Mouse (Mus musculus): ENCODE data around the gene Sh3glb2.

Gene Sh3glb2

DNA sequence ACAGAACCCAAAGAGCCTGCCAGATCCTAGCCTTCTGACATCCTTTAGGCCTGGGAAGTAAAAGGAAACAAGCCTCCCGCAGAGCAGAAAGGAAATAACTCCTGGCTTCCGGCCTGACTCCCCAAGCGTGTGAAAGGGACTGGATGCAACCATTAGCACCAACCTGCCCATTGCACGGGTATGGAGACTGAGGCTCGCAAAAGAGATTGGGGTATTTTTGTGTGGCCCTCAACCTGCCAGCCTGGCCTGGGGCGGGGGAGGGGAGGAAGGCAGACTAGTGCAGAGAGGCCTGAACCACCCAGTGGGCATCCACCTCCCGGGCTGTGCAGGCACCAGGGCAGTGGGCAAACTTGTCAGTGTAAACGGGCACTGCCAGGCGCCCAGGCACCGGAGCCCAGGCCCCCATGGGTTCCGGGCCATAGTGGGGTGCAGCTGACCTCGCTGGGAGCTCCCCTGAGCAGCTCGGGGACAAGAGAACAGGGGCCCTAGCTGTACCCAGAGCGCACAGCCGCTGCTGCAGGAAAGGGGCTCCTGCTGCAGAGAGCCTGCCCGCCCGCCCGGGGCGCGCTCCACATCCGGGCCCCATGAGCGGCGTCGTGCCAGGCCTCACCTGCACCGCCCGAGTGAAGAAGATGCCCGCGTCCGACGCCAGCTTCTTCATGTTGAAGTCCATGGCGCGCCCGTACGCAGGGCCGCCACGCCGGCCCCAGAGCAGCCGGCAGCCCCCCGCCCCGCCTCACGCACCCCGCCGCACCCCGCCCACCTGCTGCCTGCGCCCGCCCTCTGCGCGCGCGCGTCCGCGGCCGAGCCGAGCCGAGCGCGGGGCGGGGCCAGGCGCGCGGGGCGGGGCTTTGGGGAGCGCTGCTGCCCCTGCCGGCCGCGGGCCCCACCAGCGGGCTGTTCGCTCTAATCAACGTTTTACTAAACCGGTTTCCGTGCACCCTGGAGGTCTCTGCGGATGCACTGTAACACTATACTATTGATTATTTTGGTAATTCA, at the start of gene Sh3glb2:
Sh3glb2 (minus strand) TSS at position 805 of the 999 bp plus-strand sequence.
- DNase-seq: peak; percentile 93 to 94

DNA sequence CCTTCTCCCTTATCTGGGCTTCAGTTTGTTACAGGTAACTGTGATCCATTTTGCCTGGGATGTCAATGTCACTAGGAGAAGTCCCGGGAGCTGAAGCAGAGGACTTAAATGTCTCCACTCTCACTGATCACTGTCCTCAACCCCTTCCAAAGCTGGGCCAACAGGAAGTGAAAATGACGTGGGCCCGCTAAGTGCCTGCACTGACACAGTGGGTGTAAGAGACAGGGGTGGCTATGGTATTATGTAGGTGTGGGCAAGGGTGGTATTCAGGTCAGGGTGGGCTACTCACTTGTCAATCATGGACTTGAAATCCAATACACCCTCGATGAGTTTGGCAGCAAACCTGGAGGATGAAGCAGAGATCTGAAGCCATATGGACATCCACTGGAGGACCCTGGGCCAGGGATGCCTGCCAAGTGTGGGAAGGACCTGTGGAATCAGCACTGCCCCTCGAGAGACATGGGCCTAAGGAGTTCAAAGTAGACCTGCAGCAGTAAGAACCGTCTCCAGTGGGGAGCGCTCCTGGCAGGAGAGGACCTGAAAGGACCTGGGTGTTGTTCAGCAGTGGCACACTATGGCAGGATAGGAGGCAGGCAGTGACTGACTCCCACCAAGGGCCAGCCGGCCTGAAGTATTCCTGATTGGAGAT, 49.4 kb upstream of the Sh3glb2 start:
- no peak for DNase-seq

DNA sequence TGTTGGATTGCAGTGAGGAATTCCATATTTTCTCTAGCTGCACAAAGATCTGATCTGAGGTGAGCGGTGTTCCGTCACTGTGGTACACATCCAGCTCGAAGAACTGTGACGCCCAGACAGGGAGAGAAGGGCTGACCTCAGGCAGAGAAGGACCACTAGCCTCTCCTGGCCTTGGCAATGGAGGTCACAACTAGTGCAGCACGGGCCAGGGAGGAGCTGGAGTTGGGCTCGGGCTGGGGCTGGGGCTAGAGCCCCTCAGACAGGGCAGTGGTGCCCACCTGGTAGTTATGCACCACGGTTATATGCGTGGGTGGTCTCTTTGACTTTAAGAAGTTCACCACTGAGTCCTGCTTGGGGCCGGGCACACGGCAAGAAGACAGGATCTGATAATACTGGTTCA, 48.6 kb upstream of the Sh3glb2 start:
- no peak for DNase-seq

DNA sequence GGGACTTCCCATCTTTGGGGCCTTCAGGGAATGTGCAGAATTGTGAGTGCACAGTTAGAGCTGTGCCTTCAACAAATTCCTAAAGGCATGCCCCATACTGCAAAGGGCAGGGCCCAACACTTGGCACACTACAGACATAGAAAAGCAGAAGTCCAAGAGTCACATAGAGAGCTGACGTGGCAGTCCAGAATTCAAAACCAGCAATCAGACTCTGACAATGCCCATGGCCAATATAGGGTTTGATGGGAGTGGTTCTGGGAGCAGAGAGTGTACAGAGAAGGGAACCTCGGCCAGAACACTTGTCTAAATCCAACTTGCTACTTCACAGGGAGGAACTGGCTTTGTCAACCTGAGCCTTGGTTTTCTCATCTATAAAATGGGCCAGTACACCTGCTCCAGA, 48.1 kb upstream of the Sh3glb2 start:
- no peak for DNase-seq

DNA sequence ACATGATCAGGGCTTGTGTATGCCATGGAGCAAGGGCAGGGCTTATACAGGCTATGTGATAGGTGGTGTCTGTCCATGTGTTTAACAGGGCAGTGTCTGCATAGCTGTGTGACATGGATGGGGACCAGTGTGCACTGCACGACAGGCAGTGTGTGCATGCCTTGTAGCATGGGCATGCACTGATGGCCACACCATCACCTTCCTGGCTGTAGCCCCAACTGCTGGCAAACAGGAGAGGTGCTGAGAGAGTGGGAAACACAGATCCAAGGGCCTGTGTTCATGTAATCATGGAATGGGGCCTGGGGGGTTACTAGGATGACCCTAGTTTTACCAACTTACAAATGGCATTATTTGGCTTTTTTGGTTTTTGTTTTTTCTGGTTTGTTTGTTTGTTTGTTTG, 44.7 kb upstream of the Sh3glb2 start:
- DNase-seq: peak; percentile 52 to 64

DNA sequence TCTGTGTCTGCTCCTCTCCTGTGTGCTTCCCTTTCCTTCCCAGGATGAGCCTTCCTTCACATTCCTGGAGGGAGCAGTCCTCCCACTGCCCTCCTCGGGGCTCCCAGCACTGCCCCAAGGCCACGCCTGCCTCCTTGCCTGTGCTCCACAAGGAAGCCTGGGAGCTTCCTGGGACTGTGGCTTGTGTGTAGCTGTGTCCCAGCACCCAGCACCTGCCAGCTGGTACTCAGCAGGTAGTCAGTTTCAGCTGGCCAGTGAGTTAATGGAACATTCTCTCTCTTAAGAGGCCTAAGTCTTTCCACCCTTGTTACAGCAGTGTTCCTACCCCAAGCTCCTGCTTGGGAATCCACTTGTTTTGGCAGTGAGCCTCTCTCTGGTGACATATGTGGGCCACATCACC, 43.7 kb upstream of the Sh3glb2 start:
- DNase-seq: peak; percentile 40 to 47

DNA sequence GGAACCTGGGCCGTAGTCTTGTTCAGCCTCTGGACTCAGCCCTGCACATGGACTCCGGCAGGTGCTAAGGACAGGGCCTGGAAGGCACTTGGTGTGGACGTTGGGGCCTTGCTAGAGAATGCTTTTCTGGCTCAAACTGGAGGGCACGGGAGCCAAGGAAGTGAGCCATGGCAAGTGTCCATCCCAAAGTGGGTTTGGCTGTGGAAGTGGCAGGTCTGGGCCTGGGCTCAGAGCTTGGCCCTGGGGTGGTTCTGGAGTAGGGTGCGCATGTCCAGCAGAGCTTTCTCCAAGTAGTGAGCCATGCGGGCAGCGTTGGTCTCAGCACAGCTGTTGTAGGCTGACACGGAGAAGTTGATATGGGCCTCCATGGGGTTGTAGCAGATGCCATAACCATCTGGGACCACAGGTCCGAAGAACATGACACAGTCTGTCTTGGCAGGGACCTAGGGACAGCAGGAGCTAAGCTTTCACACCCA, 43.3 kb upstream of the Sh3glb2 start:
- peak; percentile 68 to 79 for DNase-seq

DNA sequence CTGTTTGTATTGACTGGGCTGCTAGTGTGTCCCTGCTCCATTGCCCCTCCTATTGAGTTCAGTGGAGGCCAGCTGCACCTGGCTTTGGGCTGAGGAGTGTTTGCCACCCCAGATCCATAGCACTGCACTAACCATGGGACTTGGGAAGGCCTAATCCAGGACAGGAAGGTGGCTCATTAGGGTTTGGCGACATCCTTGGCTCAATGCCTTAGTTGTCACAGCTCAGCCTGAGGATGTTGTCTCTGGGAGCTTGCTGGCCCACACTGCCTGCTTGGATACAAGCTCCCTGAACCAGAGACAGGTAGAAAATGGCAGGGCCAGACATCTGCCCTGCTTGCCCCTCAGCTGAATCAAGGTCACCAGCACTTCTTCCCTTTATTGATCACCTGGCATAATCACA, 42.4 kb upstream of the Sh3glb2 start:
- DNase-seq: no peak

DNA sequence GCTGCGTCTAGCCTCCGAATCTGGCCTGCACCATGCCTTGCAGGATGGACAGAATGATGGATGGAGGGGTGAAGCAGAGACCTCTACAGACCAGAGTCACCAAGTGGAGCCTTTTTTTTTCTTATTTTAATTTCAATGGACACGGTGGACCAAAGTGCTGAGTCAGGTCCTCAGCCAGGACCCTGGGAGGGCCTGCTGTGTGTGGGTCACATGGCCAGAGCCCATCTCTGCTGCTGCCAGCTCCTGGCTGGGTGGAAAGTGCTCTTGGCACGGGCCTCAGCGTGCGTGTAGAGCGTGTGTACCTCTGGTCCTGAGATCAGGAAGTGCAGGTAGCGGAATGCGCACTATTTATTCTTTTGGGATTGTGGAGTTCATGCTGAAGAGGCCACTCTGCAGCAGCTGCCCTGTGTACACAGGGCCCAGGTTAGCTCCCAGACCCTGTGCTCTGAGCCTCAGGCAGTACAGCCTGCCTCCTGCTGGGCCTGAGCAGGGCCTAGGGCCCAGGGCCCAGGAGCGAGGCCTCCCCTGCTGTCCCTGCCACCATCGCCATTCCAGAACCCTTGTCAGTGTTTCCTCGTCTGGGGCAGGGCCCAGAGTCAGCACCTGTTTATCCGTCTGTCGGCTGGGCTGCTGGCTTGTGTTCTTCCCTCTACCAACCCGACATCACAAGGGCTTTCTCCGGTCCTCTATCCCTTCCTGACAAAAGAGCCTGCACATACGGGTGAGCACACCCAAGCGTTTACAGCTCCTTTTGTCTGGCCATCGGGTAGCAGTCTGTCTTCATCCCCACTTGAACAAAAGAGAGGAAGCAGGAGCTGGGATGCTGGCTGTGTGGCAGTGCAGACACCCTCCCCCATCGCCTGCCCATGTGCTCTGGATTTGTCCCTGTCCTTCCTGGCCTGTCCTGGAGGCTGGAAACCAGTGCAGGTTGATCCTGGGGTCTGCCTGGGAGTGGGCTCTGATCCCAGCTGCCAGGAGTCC, 40.3 kb upstream of the Sh3glb2 start:
- peak; percentile 62 to 77 for DNase-seq

DNA sequence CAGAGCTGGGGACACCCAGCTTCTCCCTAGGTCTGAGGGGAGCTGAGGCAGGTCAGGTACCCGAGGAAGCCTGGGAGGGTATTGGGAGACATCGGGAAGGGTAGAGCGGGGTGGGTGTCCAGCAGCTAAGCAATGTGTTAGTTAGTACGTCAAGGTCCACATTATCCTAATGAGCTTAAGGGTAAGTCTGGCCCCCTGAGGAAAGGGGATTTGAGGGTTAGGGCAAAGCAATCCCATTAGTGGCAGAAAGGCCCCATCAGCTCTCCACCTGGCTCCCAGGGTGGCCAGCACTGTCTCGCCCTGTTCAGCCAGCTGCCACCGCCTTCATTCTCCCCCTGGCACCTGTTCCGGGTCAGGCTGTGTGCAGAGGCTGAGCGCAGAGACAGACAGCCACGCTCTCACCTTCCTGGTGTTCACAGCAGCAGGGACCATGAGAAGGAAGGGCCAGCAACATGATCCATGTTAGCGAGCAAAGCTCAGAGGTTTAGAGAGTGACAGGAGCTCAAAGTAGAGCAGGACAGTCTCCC, 38.9 kb upstream of the Sh3glb2 start:
- DNase-seq: no peak

DNA sequence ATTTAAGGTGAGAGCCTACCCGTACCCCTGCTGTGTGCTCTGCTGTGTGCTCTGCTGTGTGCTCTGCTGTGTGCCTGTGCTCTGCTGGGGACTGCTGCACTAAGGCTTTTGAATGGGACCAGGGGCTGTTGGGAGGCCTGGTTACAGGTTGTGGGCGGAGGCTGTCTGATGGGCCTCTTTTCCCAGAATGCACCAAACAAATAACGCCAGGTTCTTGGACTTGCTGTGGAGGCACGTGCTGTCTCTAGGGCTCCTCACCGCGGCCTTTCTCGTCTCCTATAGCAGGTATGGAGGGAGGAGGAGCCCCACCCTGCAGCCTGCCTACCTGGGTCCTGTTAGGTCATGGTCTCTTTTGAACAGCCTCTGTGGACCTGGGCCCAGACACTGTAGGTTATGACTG, 37.1 kb upstream of the Sh3glb2 start:
- DNase-seq: no peak

DNA sequence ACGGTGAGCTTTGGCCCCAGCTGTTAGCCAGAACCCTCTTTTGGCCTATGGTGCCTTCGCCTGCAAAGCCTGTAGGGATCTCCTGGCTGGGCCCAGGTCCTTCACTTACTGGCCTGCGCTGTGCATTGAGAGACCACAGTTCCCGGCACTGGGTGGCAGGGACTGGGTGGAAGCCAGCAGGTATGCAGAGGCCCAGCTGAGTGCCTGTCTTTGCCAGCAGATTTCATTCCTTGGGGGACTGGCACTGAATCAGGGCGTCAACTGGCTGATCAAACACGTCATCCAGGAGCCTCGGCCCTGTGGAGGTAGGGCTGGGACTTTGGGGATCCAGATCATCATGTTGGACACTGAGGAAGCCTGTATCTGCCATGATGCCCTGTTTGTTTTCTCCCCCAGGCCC, 36.6 kb upstream of the Sh3glb2 start:
- no peak for DNase-seq

DNA sequence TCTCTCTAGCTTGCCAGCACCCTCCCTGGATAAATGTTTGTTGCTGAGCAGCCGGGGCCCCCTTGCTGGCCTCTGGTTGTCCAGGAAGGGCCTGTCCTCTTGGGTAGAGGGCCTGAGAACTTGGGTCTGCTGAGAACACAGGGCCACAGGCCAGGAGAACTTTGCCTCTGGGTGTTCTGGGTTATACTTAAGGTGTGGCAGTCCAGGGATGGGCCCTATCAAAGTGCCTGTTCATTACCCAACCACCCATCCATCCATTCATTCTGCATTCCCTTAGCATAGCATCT, 34.2 kb upstream of the Sh3glb2 start:
- DNase-seq: no peak

DNA sequence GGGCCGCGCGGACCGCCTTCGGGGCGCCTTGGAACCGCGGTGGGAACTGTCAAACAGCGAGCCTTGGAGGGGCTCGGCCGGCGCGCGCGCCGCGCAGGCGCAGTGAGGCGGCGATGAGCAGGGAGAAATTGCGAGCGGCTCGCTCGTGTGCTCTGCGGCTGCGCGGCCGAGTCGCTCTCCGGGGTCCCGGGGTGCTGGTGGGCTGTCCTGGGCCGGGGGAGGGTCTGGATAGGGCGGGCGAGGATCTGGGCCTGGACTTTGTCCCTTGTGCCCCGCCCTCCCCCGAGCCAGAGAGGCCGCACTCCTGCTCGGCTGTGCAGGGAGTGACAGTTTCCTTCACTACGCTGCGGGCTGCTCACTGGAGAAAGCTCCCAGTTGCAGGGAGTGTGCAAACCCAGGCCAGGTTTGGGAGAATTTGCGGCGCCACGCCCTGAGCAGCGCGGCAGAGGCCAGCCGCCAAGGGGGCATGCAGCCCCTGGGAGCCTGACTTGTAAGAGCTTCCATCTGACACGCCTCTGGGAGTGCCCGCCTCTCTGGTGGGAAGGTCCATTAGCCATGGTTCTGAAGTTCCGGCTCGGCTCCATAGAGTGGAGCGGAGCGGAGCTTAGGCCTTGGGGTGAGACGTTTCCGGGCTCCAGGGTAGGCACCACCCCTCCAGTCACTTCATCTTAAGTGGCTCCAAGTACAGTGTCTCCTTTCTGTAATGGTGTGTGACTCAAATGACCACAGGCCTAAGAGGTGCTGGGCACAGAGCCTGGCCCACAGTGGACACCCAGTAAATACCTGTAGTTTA, 33.6 kb upstream of the Sh3glb2 start:
- peak; percentile 88 to 90 for DNase-seq

DNA sequence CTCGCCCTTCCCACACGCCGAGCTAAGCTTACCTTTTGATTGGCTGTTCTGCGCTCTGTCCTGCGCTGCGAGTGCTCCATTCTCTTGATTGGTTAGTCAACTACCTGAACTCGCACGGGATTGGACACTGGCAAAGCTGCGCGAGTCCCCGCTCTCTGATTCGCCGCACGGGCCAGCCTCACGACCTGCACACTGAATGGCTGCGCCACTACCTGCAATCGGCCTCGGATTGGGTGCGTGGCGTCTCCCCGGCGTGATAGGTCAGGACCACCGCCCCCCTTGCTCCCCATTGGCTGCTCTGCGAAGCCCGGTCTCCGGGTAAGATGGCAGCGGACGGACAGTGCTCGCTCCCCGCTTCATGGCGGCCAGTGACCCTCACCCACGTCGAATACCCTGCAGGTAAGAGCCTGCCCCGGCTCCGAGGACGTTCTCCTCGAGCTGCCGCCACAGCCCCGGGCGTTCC, 33.0 kb upstream of the Sh3glb2 start, which contains the start of gene Dolpp1:
Dolpp1 (plus strand) TSS at position 141 of the 463 bp plus-strand sequence.
- DNase-seq: peak; percentile 97

DNA sequence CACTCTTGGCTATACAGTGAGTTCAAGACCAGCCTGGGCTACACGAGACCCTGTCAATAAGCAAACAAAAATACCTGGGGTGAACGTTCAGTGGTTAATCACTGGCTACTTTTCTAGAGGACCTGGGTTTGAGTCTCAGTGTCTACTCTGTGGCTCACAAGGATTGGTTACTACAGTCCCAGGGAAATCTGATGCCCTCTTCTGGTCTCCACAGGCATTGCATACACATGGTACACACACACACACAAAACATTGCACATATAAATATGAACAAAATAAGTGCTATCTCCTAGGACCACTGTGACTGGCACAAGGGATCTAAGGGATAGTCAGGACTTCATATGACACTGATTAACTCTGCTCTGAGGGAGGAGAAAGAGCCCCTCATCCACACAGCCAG, 29.9 kb upstream of the Sh3glb2 start:
- no peak for DNase-seq

DNA sequence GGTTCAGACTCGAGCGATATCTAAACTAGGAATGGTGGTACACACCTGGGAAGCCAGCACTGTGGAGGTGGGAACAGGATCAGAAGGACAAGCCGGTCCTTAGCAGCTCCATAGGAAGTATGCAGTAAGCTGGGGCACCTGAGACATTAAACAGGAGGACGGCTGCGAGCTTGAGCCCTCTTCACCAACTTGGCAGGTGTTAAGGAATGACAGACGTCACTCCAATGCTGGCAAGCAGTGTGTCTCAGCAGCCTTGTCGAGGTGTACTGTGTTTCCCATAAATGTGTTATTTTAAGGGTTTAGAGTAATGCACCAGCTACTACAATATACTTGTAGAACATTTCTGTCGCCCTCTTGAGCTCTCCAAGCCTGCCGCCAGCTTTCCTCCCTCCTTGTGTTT, 27.8 kb upstream of the Sh3glb2 start:
- DNase-seq: no peak

DNA sequence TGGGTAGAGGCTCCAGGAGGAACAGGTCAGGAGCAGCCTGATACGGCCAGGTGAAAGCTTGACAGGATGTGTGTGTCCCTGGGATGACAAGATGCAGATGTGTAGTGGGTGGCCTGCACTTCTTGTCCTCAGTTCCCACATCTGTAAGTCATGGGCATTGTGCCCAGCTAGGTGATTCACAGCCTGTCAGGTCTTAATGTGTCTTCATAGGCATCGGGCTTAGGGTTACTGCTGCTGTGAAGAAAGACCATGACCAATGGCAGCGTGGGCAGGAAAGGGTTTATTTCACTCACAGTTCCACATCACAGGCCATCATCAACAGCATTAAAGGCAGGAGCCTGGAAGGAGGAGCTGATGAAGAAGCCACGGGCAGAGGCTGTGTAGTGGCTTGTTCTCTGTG, 26.5 kb upstream of the Sh3glb2 start:
- DNase-seq: no peak

DNA sequence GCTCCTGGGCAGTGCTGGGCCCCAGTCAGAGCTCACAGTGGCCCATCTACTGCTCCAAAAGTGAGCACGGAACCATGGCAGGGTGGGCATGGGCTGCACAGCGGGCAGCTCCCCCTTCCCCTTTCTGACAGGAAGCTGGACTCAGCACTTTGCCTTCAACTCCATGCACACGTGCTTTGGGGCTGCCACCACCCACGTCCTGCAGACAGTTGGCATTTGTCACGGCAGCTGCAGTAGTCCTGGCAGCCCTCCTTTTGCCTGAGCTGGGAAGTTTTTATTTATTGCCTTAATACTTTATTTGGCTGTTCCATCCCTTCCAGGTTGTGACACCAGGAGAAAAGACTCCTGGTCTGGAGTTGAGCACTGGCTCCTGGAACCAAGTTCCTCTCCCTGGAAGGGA, 25.7 kb upstream of the Sh3glb2 start:
- DNase-seq: no peak

DNA sequence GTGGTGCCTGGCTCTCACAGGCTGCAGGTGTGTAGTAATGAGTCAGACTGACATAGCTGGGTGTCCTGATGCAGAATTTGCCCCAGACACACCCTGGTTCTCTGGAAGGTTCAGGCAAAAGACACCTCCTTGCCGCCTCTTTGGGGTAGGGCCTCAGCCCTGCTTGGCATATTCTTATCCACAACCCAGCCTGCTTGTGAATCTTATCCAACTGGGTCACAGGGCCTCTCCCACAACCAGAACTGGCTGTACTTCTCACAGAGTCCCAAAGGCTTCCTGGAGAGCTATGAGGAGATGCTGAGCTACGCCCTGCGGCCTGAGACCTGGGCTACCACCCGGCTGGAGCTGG, 22.2 kb upstream of the Sh3glb2 start:
- DNase-seq: no peak

DNA sequence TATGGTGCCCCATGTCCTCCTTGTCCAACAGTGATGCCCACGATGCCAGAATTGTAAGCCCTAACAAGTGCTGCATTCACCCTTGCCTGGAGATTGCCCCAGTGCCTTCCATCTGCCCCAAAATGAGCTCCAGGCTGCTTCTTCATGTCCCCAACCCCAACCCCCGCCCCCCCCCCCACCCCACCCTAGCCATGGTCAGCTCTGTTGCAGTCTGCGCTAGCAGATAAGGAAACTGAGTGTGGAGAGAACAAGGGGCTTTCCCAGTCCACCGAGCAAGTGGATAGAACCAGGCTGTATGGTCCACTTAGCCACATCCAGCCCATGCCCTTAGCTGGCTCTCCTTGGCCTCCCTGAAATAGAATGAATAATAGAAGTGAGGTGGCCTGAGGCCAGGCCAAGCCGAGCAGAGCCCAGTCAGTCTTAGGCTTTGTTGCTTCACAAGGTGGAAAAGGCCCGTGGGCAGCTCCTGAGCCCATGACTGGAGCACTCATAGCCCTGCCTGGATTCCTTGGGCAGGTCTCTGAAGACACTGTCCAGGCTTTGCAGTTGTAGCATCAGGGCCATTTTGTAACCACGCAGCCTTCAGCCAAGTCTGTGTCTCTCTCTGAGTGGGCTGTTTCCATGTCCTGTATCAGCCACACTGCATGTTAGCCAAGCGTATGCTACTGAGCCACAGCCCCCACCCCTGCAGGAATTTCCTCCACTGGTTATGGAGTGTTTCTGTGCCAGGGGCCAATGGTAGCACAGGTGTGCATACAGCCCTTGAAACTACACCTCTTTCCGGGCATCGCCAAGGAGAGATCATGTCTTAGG, 21.6 kb upstream of the Sh3glb2 start:
- DNase-seq: no peak

Data from cerebellum, postnatal 14 days (tissue).